Mouse (Mus musculus) intestine, embryonic 16.5 days (tissue): ENCODE measurements around the gene Lix1l. TPM values are rescaled to one million over a fixed set of nuclear protein-coding genes. Genes with fewer than 3 reads are reported as not detected.
A peak's percentile ranks its signal among the peaks of the same experiment; 100 is the strongest.

Source experiments
- ATAC-seq: fragments of 200-750 bp; cut with Nextera tagmentation; 2 replicates; pipeline ENCODE4 v1.8.0; 2017; ENCODE audit warnings: moderate TSS enrichment, moderate library complexity
- H3K27ac ChIP-seq: fragments of 300-500 bp; sonication (generic); 2 replicates; pipeline ENCODE4 v1.5.1; 2014; ENCODE audit warnings: mild to moderate bottlenecking, low read length
- H3K27me3 ChIP-seq: fragments of 300-500 bp; sonication (generic); replicated peaks from 2 replicates; pipeline ENCODE4 v1.6.1; 2014; ENCODE audit warnings: low read length, control low read depth, mixed read lengths; ENCODE audit not compliant: control insufficient read depth, insufficient read depth
- H3K36me3 ChIP-seq: fragments of 300-500 bp; sonication (generic); 2 replicates; pipeline ENCODE4 v1.6.1; 2014; ENCODE audit warnings: low read length, control low read depth; ENCODE audit not compliant: control insufficient read depth, insufficient read depth
- H3K4me1 ChIP-seq: fragments of 300-500 bp; sonication (generic); 2 replicates; pipeline ENCODE4 v1.6.1; 2014; ENCODE audit warnings: low read length, control low read depth, mixed read lengths; ENCODE audit not compliant: control insufficient read depth, insufficient read depth
- H3K4me2 ChIP-seq: fragments of 300-500 bp; sonication (generic); 2 replicates; pipeline ENCODE4 v1.6.1; 2014; ENCODE audit warnings: low read depth, low read length, control low read depth
- H3K4me3 ChIP-seq: fragments of 300-500 bp; sonication (generic); 2 replicates; pipeline ENCODE4 v1.5.1; 2014; ENCODE audit warnings: mild to moderate bottlenecking, low read length
- H3K9ac ChIP-seq: fragments of 300-500 bp; sonication (generic); 2 replicates; pipeline ENCODE4 v1.6.1; 2014; ENCODE audit warnings: low read depth, low read length
- H3K9me3 ChIP-seq: fragments of 300-500 bp; sonication (generic); 2 replicates; pipeline ENCODE4 v1.6.1; 2016; ENCODE audit warnings: low read length, control low read depth; ENCODE audit not compliant: control insufficient read depth
- WGBS: fragments of 180-500 bp; shearing (Covaris S2); extraction: QIAGEN DNeasy Blood & Tissue Kit; methylation state at CpG from one replicate; pipeline ENCODE4 v1.1.7; 2014; 5-methylcytosine and 5-hydroxymethylcytosine counted together
- polyA plus RNA-seq: library from polyadenylated mRNA; unstranded; fragments of >200 nt; fragmentation: Nextera tagmentation; extraction: Ambion mirVana; gene quantifications from 2 replicates; pipeline ENCODE4 v1.2.1, GENCODE M21; 2015

Gene Lix1l
- polyA plus RNA-seq, 1 experiment from 2014 or later = 4.8 TPM

GRCm38 (mm10) chr3:96595661-96596060 is 5.3 kb upstream of the Lix1l start:
- WGBS = 26% methylated on average over 6 of the region's 6 CpGs
- H3K9me3 ChIP-seq = no peaks in the 10 kb centered on the region
- H3K27ac ChIP-seq = peak overlapping the region; percentile 37; the same call in 1 of the 2 replicates
- no peak overlapping the region for H3K9ac ChIP-seq
- peak overlapping the region; percentile 90; the same call in 1 of the 2 replicates for H3K4me2 ChIP-seq
- peaks cover 27% of the 10 kb centered on the region for H3K4me1 ChIP-seq
- peaks cover 20% of the 10 kb centered on the region for H3K27me3 ChIP-seq
- ATAC-seq = no peak
- H3K36me3 ChIP-seq = no peaks in the 10 kb centered on the region
- peak overlapping the region; percentile 56; the same call in 1 of the 2 replicates for H3K4me3 ChIP-seq

DNA sequence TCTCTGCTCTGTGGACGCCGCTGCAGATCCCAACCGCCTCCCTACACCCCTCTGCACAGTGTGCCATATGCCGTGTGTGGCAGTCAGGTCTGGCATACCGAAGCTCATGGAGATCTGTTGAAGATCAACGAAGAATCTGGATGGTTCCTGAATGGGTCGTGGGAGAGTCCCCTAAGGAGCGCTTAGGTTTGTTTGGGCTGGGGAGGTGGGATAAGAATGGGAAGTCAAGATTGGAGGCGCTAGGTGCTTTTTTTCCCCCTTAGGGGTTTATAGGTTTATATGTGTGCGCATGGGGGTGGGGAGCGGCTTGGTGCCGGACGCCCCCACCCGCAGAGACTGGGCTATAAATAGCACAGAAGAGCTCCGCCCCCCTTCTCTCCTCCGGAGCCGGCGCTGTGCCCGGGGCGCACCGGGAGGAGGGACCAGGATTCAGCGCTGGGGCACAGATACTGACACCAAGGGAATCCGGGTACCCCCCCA is 4.7 kb upstream of the Lix1l start, which contains the start of gene Ankrd34a:
Ankrd34a (plus strand) TSS at position 409 of the 480 bp plus-strand sequence.
- H3K4me3 ChIP-seq = peak within 1 kb of the TSS; percentile 56
- peak within 1 kb of the TSS; percentile 66 for H3K27ac ChIP-seq
- H3K9ac ChIP-seq = peak within 1 kb of the TSS; percentile 72
- 2% methylated on average over 11 of the region's 23 CpGs for WGBS
- no peaks in the 10 kb centered on the region for H3K9me3 ChIP-seq
- ATAC-seq = no peak
- H3K4me1 ChIP-seq = peaks cover 27% of the 10 kb centered on the region
- H3K27me3 ChIP-seq = peaks cover 20% of the 10 kb centered on the region
- H3K4me2 ChIP-seq = peak within 1 kb of the TSS; percentile 90
- H3K36me3 ChIP-seq = no peaks in the 10 kb centered on the region

DNA sequence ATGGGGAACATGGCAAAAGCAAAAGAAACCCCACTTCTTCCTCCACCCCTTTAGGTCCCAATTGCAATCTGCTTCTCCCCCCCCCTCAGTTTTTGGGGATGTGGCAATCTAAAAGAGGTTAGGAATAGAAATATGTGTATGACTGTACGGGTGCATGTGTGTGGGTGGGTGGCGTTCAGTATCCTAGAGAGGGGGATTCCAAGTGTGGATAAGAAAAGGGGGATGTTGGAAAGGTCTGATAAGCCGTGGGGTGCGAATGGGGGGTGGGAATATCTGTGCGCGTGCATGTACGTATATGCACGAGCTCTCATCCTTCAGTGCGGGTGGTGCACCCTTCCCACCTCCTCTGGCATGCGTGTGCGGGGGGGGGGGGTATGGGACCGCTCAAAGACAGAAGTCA is 4.1 kb upstream of the Lix1l start:
- no peak for ATAC-seq
- Histone ChIP-seq H3K4me2 (peak overlapping the region; percentile 90), H3K4me1 (peaks cover 27% of the 10 kb centered on the region), H3K27me3 (peaks cover 20% of the 10 kb centered on the region), H3K4me3 (peak overlapping the region; percentile 56), H3K9ac (peak overlapping the region; percentile 72), H3K27ac (no peak overlapping the region), H3K36me3 (no peaks in the 10 kb centered on the region), H3K9me3 (no peaks in the 10 kb centered on the region)
- WGBS = under 1% methylated on average over 12 of the region's 12 CpGs

DNA sequence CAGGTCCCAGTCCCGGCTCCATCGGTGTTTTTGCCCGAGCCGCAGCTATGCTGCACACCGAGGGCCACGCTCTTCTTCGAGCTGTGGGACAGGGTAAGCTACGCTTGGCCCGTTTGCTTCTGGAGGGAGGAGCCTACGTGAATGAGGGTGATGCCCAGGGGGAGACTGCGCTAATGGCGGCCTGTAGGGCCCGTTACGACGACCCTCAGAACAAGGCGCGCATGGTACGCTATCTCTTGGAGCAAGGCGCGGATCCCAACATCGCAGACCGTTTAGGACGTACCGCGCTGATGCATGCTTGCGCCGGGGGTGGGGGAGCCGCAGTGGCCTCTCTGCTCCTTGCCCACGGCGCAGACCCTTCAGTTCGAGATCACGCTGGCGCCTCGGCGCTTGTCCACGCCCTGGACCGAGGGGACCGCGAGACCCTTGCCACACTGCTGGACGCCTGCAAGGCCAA is 3.5 kb upstream of the Lix1l start:
- Histone ChIP-seq H3K9ac (peak overlapping the region; percentile 72), H3K4me3 (peak overlapping the region; percentile 56), H3K9me3 (no peaks in the 10 kb centered on the region), H3K4me1 (peaks cover 27% of the 10 kb centered on the region), H3K4me2 (peak overlapping the region; percentile 90), H3K36me3 (no peaks in the 10 kb centered on the region), H3K27me3 (peaks cover 20% of the 10 kb centered on the region), H3K27ac (peak overlapping the region; percentile 66)
- WGBS = under 1% methylated on average over 40 of the region's 40 CpGs
- ATAC-seq = no peak

DNA sequence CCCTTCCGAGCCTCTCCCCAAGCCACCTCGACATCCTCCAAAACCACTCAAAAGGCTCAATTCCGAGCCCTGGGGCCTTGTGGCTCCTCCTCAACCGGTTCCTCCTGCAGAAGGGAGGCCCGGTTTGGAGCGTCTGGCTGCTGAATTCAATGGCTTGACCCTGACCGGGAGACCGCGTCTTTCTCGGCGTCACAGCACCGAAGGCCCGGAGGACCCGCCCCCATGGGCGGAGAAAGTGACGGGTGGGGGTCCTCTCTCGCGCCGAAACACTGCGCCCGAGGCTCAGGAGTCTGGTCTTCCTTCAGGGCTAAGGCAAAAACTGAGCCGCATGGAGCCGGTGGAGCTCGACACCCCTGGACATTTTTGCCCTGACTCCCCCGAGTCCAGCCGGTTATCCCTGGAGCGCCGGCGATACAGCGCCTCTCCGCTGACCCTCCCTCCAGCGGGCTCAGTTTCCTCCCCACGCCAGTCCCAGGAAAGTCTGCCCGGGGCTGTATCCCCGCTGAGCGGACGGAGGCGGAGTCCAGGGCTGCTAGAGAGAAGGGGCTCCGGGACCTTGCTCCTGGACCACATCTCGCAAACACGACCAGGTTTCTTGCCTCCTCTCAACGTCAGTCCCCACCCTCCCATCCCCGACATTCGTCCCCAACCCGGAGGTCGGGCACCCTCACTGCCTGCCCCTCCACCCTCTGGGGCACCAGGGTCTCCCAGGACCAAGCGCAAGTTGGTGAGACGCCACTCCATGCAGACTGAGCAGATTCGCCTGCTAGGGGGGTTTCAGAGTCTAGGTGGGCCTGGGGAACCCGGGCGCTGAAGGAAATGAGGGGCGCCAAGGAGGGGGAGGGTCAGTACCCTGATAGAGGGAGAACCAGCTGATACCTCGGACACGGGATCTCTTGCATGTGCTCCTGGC is 2.5 kb upstream of the Lix1l start:
- Histone ChIP-seq H3K9me3 (no peaks in the 10 kb centered on the region), H3K27me3 (peaks cover 20% of the 10 kb centered on the region), H3K4me1 (peaks cover 24% of the 10 kb centered on the region), H3K9ac (peak overlapping the region; percentile 72), H3K36me3 (no peaks in the 10 kb centered on the region), H3K4me2 (peak overlapping the region; percentile 90), H3K4me3 (peak overlapping the region; percentile 56), H3K27ac (peak overlapping the region; percentile 66)
- 2% methylated on average over 51 of the region's 54 CpGs for WGBS
- no peak for ATAC-seq

- Histone ChIP-seq H3K4me3 (no peak overlapping the region), H3K27ac (no peak overlapping the region), H3K4me1 (peaks cover 28% of the 10 kb centered on the region), H3K9ac (peak overlapping the region; percentile 72), H3K27me3 (peaks cover 20% of the 10 kb centered on the region), H3K9me3 (no peaks in the 10 kb centered on the region), H3K36me3 (no peaks in the 10 kb centered on the region), H3K4me2 (peak overlapping the region; percentile 90; the same call in 1 of the 2 replicates)
- WGBS = 53% methylated on average over 8 of the region's 8 CpGs
- no peak for ATAC-seq
Observed at GRCm38 (mm10) chr3:96599069-96599393, 1.9 kb upstream of the Lix1l start.

GRCm38 (mm10) chr3:96599411-96599810 is 1.5 kb upstream of the Lix1l start:
- no peaks in the 10 kb centered on the region for H3K9me3 ChIP-seq
- H3K9ac ChIP-seq = no peak overlapping the region
- no peak overlapping the region for H3K4me3 ChIP-seq
- no peak overlapping the region for H3K27ac ChIP-seq
- ATAC-seq = no peak
- no peaks in the 10 kb centered on the region for H3K36me3 ChIP-seq
- no peak overlapping the region for H3K4me2 ChIP-seq
- WGBS = 82% methylated on average over 3 of the region's 3 CpGs
- H3K27me3 ChIP-seq = peaks cover 20% of the 10 kb centered on the region
- H3K4me1 ChIP-seq = peaks cover 29% of the 10 kb centered on the region

DNA sequence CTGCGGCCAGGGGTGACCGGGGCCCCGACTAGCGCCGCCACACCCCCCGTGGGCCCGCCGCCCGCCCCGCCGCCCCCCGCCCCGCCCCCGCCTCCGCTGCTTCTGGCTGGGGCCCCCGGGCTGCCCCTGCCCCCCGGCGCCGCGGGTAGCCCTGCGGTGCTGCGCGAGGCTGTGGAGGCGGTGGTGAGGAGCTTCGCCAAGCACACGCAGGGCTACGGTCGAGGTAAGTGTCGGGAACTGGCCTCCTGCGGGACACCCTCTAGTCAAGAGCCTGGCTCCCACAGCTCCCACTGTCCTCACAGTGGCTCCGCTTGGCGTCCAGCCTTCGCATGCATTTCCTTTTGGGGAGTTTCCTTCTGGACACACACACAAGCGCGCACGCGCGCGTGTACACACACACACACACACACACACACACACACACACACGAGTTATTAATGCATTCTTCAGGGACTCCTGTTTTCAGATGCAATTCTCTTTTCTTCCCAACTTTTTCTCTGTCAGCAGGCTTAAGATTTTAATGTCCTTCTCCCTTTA is 370 bp downstream of the Lix1l start:
- peak overlapping the region; percentile 95 for H3K27ac ChIP-seq
- no peaks in the 10 kb centered on the region for H3K36me3 ChIP-seq
- peak overlapping the region; percentile 72 for H3K4me2 ChIP-seq
- peaks cover 28% of the 10 kb centered on the region for H3K4me1 ChIP-seq
- ATAC-seq = peak; percentile 69
- peaks cover 20% of the 10 kb centered on the region for H3K27me3 ChIP-seq
- 2% methylated on average over 35 of the region's 40 CpGs for WGBS
- peak overlapping the region; percentile 66 for H3K4me3 ChIP-seq
- H3K9ac ChIP-seq = peak overlapping the region; percentile 78
- H3K9me3 ChIP-seq = no peaks in the 10 kb centered on the region

DNA sequence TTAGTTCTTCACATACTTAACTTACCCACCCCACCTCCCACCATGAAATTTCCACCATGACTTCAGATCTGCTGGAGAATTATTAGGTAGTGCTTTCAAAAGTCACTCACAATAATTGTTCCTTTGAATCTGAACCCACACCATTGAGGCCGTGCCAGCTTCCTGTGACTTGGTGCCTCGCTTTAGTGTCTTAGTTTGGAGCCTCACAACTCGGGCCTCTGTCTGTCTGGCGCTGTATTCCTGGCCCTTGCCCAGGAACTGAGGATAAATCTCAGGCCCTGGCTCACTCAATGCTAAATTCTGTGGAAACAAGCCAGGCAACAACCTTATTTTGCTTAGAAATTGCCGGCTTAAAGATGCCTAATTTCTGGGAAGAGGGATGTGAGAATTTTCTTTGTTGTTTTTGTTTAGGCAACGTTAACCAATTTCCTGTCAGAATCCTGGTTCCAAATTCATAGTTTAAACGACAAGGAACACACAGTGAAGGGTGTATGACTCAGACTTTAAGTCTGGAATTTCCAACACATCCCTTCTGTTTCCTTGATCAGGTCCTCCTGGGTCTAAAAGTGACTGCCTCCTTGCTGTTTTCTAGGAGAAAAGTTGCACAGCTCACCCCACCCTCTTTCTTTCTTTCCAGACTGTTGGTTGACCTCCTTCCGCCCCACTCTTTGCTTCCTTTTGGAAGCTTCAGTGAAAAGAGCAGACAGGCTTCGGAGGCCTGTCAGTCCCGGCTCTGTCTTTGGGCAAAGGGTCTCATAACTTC is 1.2 kb downstream of the Lix1l start:
- ATAC-seq = no peak
- Histone ChIP-seq H3K4me2 (peak overlapping the region; percentile 72), H3K36me3 (no peaks in the 10 kb centered on the region)

More for the DNA sequence above, 1.2 kb downstream of the Lix1l start:
- H3K9ac ChIP-seq = peak overlapping the region; percentile 78
- WGBS = 29% methylated on average over 10 of the region's 10 CpGs
- peak overlapping the region; percentile 66 for H3K4me3 ChIP-seq
- H3K27ac ChIP-seq = peak overlapping the region; percentile 95
- peaks cover 22% of the 10 kb centered on the region for H3K4me1 ChIP-seq
- no peaks in the 10 kb centered on the region for H3K9me3 ChIP-seq
- H3K27me3 ChIP-seq = peaks cover 16% of the 10 kb centered on the region
